Mouse (Mus musculus) forebrain, embryonic 16.5 days (tissue): ENCODE results near the gene Wdr66. TPM values are rescaled to one million over a fixed set of nuclear protein-coding genes. Genes with fewer than 3 reads are reported as not detected.

Experiments
- ATAC-seq: fragments of 200-750 bp; cut with Nextera tagmentation; 2 replicates; pipeline ENCODE4 v1.8.0; 2017; ENCODE audit warnings: mild to moderate bottlenecking, moderate library complexity
- H3K27ac ChIP-seq: fragments of 300-500 bp; sonication (generic); 2 replicates; pipeline ENCODE4 v1.5.1; 2014; ENCODE audit warnings: low read length, control low read depth
- H3K27me3 ChIP-seq: fragments of 300-500 bp; sonication (generic); replicated peaks from 2 replicates; pipeline ENCODE4 v1.6.1; 2014; ENCODE audit warnings: low read length; ENCODE audit not compliant: control insufficient read depth, insufficient read depth
- H3K36me3 ChIP-seq: fragments of 300-500 bp; sonication (generic); 2 replicates; pipeline ENCODE4 v1.6.1; 2014; ENCODE audit not compliant: control insufficient read depth, insufficient read depth
- H3K4me1 ChIP-seq: fragments of 300-500 bp; sonication (generic); replicated peaks from 2 replicates; pipeline ENCODE4 v1.6.1; 2014; ENCODE audit warnings: low read length; ENCODE audit not compliant: control insufficient read depth, insufficient read depth
- H3K4me2 ChIP-seq: fragments of 300-500 bp; sonication (generic); 2 replicates; pipeline ENCODE4 v1.6.1; 2014; ENCODE audit warnings: mild to moderate bottlenecking, low read length, control low read depth
- H3K4me3 ChIP-seq: fragments of 300-500 bp; sonication (generic); replicated peaks from 2 replicates; pipeline ENCODE4 v1.5.1; 2014; ENCODE audit warnings: mild to moderate bottlenecking, low read length, control low read depth
- H3K9ac ChIP-seq: fragments of 300-500 bp; sonication (generic); replicated peaks from 2 replicates; pipeline ENCODE4 v1.6.1; 2014; ENCODE audit warnings: low read depth, low read length, control low read depth
- H3K9me3 ChIP-seq: fragments of 300-500 bp; sonication (generic); 2 replicates; pipeline ENCODE4 v1.6.1; 2016; ENCODE audit warnings: low read length; ENCODE audit not compliant: control insufficient read depth
- WGBS: fragments of 180-500 bp; shearing (Covaris S2); extraction: QIAGEN DNeasy Blood & Tissue Kit; methylation state at CpG from one replicate; pipeline ENCODE4 v1.1.7; 2014; 5-methylcytosine and 5-hydroxymethylcytosine counted together
- polyA plus RNA-seq: library from polyadenylated mRNA; unstranded; fragments of >200 nt; fragmentation: Nextera tagmentation; extraction: Ambion mirVana; gene quantifications from 2 replicates; pipeline ENCODE4 v1.2.1, GENCODE M21; 2015

Wdr66 gene
- polyA plus RNA-seq, 1 experiment from 2014 or later = 1.5 TPM

GRCm38 (mm10) chr5:123229296-123229695, 22.6 kb upstream of the Wdr66 start:
- 87% methylated on average over 6 of the region's 6 CpGs for WGBS
- Histone ChIP-seq H3K4me1 (peaks cover 14% of the 10 kb centered on the region), H3K4me2 (no peak overlapping the region; the same call in 1 of the 2 replicates), H3K4me3 (no peak overlapping the region), H3K27me3 (no peaks in the 10 kb centered on the region), H3K27ac (no peak overlapping the region), H3K9me3 (no peaks in the 10 kb centered on the region), H3K36me3 (no peaks in the 10 kb centered on the region), H3K9ac (no peak overlapping the region)
- no peak for ATAC-seq

GRCm38 (mm10) chr5:123232180-123232579, 19.7 kb upstream of the Wdr66 start:
- no peak for ATAC-seq
- H3K9ac ChIP-seq = no peak overlapping the region
- WGBS = 94% methylated on average over 2 of the region's 2 CpGs

GRCm38 (mm10) chr5:123235731-123236130, 16.2 kb upstream of the Wdr66 start:
- Histone ChIP-seq H3K9ac (no peak overlapping the region), H3K27ac (peak overlapping the region; percentile 53; the same call in 1 of the 2 replicates), H3K9me3 (no peaks in the 10 kb centered on the region), H3K4me1 (peaks cover 9% of the 10 kb centered on the region; the same call in 1 of the 2 replicates), H3K36me3 (peaks cover 8% of the 10 kb centered on the region), H3K27me3 (no peaks in the 10 kb centered on the region), H3K4me3 (no peak overlapping the region), H3K4me2 (no peak overlapping the region)
- WGBS = 19% methylated on average over 2 of the region's 2 CpGs
- ATAC-seq = peak; percentile 40; the same call in 1 of the 2 replicates

More at GRCm38 (mm10) chr5:123232180-123232579, 19.7 kb upstream of the Wdr66 start:
- Histone ChIP-seq H3K4me1 (peaks cover 23% of the 10 kb centered on the region), H3K36me3 (no peaks in the 10 kb centered on the region), H3K4me3 (no peak overlapping the region), H3K27ac (no peak overlapping the region), H3K27me3 (no peaks in the 10 kb centered on the region), H3K9me3 (no peaks in the 10 kb centered on the region), H3K4me2 (no peak overlapping the region)

GRCm38 (mm10) chr5:123236426-123236825, 15.5 kb upstream of the Wdr66 start:
- 86% methylated on average over 9 of the region's 9 CpGs for WGBS
- H3K27ac ChIP-seq = no peak overlapping the region
- ATAC-seq = no peak

GRCm38 (mm10) chr5:123239501-123239900, 12.4 kb upstream of the Wdr66 start:
- Histone ChIP-seq H3K27ac (no peak overlapping the region), H3K36me3 (peaks cover 17% of the 10 kb centered on the region), H3K4me3 (no peak overlapping the region), H3K9ac (no peak overlapping the region), H3K27me3 (no peaks in the 10 kb centered on the region), H3K4me1 (peaks cover 9% of the 10 kb centered on the region; the same call in 1 of the 2 replicates), H3K4me2 (no peak overlapping the region), H3K9me3 (no peaks in the 10 kb centered on the region)
- WGBS = 96% methylated on average over 11 of the region's 11 CpGs
- no peak for ATAC-seq

More at GRCm38 (mm10) chr5:123236426-123236825, 15.5 kb upstream of the Wdr66 start:
- Histone ChIP-seq H3K4me1 (peaks cover 9% of the 10 kb centered on the region; the same call in 1 of the 2 replicates), H3K4me3 (no peak overlapping the region), H3K36me3 (peaks cover 12% of the 10 kb centered on the region), H3K9me3 (no peaks in the 10 kb centered on the region), H3K27me3 (no peaks in the 10 kb centered on the region), H3K9ac (no peak overlapping the region), H3K4me2 (no peak overlapping the region)

GRCm38 (mm10) chr5:123245518-123245917, 6.4 kb upstream of the Wdr66 start:
- ATAC-seq = 0 out of 2 replicates have a peak, but pooled peaks have one; percentile 28
- no peak overlapping the region for H3K4me3 ChIP-seq
- H3K27ac ChIP-seq = no peak overlapping the region
- WGBS = 10% methylated on average over 4 of the region's 4 CpGs
- peaks cover 10% of the 10 kb centered on the region for H3K36me3 ChIP-seq
- H3K9ac ChIP-seq = no peak overlapping the region
- no peak overlapping the region for H3K4me2 ChIP-seq
- H3K9me3 ChIP-seq = no peaks in the 10 kb centered on the region
- no peaks in the 10 kb centered on the region for H3K27me3 ChIP-seq
- no peaks in the 10 kb centered on the region for H3K4me1 ChIP-seq

- no peak overlapping the region for H3K9ac ChIP-seq
- H3K9me3 ChIP-seq = no peaks in the 10 kb centered on the region
- no peak overlapping the region for H3K27ac ChIP-seq
- no peak overlapping the region for H3K4me2 ChIP-seq
- no peaks in the 10 kb centered on the region for H3K36me3 ChIP-seq
- no peaks in the 10 kb centered on the region for H3K27me3 ChIP-seq
- 69% methylated on average over 8 of the region's 8 CpGs for WGBS
- H3K4me1 ChIP-seq = peaks cover 6% of the 10 kb centered on the region
- no peak overlapping the region for H3K4me3 ChIP-seq
- 0 out of 2 replicates have a peak, but pooled peaks have one; percentile 24 for ATAC-seq
Observed at GRCm38 (mm10) chr5:123251390-123251789, 512 bp upstream of the Wdr66 start.

GRCm38 (mm10) chr5:123256841-123257755, 5.2 kb downstream of the Wdr66 start:
- Histone ChIP-seq H3K27ac (peak overlapping the region; percentile 92), H3K4me3 (no peak overlapping the region), H3K27me3 (no peaks in the 10 kb centered on the region), H3K9me3 (no peaks in the 10 kb centered on the region), H3K4me1 (peaks cover 19% of the 10 kb centered on the region), H3K9ac (no peak overlapping the region), H3K4me2 (peak overlapping the region; percentile 47), H3K36me3 (no peaks in the 10 kb centered on the region)
- peak; percentile 75 for ATAC-seq
- 23% methylated on average over 22 of the region's 23 CpGs for WGBS

GRCm38 (mm10) chr5:123258990-123259389, 7.1 kb downstream of the Wdr66 start:
- Histone ChIP-seq H3K9ac (no peak overlapping the region), H3K27ac (no peak overlapping the region), H3K27me3 (no peaks in the 10 kb centered on the region), H3K36me3 (no peaks in the 10 kb centered on the region), H3K4me1 (peaks cover 17% of the 10 kb centered on the region), H3K9me3 (no peaks in the 10 kb centered on the region), H3K4me3 (no peak overlapping the region), H3K4me2 (no peak overlapping the region)
- no peak for ATAC-seq
- 54% methylated on average over 5 of the region's 5 CpGs for WGBS
